Mouse (Mus musculus) liver, embryonic 11.5 days (tissue): ENCODE results near the gene Dennd2c. TPM values are rescaled to one million over a fixed set of nuclear protein-coding genes. Genes with fewer than 3 reads are reported as not detected.
A peak's percentile ranks its signal among the peaks of the same experiment; 100 is the strongest.
"Not testable (repeated sequence)": the region's sequence is repeated elsewhere in the genome, so short reads cannot be mapped to it uniquely, and the experiment has no call there.

ENCODE experiments used
- ATAC-seq: fragments of 200-750 bp; cut with Nextera tagmentation; replicated peaks from 2 replicates; pipeline ENCODE4 v1.8.0; 2017; ENCODE audit warnings: moderate number of reproducible peaks, mild to moderate bottlenecking, moderate TSS enrichment, moderate library complexity; ENCODE audit not compliant: low FRiP score
- DNase-seq: peaks from one replicate; pipeline ENCODE4 v3.0.0-alpha.2; 2017; ENCODE audit warnings: low spot score
- H3K27ac ChIP-seq: fragments of 300-500 bp; sonication (generic); 2 replicates; pipeline ENCODE4 v1.5.1; 2014; ENCODE audit warnings: mild to moderate bottlenecking, low read depth, low read length, control low read depth
- H3K27me3 ChIP-seq: fragments of 300-500 bp; sonication (generic); replicated peaks from 2 replicates; pipeline ENCODE4 v1.6.1; 2014; ENCODE audit warnings: low read length, mixed read lengths; ENCODE audit not compliant: control insufficient read depth, insufficient read depth
- H3K36me3 ChIP-seq: fragments of 300-500 bp; sonication (generic); 2 replicates; pipeline ENCODE4 v1.6.1; 2014; ENCODE audit warnings: mild to moderate bottlenecking, low read length, moderate library complexity, mixed read lengths; ENCODE audit not compliant: control insufficient read depth, insufficient read depth
- H3K4me1 ChIP-seq: fragments of 300-500 bp; sonication (generic); replicated peaks from 2 replicates; pipeline ENCODE4 v1.6.1; 2014; ENCODE audit warnings: low read length, mixed read lengths; ENCODE audit not compliant: control insufficient read depth, insufficient read depth
- H3K4me2 ChIP-seq: fragments of 300-500 bp; sonication (generic); 2 replicates; pipeline ENCODE4 v1.6.1; 2014; ENCODE audit warnings: mild to moderate bottlenecking, control low read depth, moderate library complexity
- H3K4me3 ChIP-seq: fragments of 300-500 bp; sonication (generic); 2 replicates; pipeline ENCODE4 v1.5.1; 2014; ENCODE audit warnings: low read depth, low read length, control low read depth
- H3K9ac ChIP-seq: fragments of 300-500 bp; sonication (generic); 2 replicates; pipeline ENCODE4 v1.6.1; 2014; ENCODE audit warnings: low read depth, low read length, control low read depth
- H3K9me3 ChIP-seq: fragments of 300-500 bp; sonication (generic); 2 replicates; pipeline ENCODE4 v1.6.1; 2016; ENCODE audit warnings: low read length, inconsistent platforms, mixed read lengths; ENCODE audit not compliant: control insufficient read depth
- WGBS: fragments of 180-500 bp; shearing (Covaris S2); extraction: QIAGEN DNeasy Blood & Tissue Kit; methylation state at CpG from one replicate; pipeline ENCODE4 v1.1.7; 2014; 5-methylcytosine and 5-hydroxymethylcytosine counted together
- polyA plus RNA-seq: library from polyadenylated mRNA; unstranded; fragments of >200 nt; fragmentation: Nextera tagmentation; extraction: Ambion mirVana; gene quantifications from 2 replicates; pipeline ENCODE4 v1.2.1, GENCODE M21; 2014

Dennd2c gene
- polyA plus RNA-seq, 1 experiment from 2014 or later = 8.8 TPM

- ATAC-seq (no peak), DNase-seq (no peak)
- Histone ChIP-seq H3K27ac (no peak overlapping the region), H3K4me2 (no peak overlapping the region), H3K9ac (no peak overlapping the region), H3K27me3 (no peaks in the 10 kb centered on the region), H3K4me3 (no peak overlapping the region), H3K36me3 (no peaks in the 10 kb centered on the region), H3K4me1 (no peaks in the 10 kb centered on the region), H3K9me3 (peaks cover 6% of the 10 kb centered on the region)
- 92% methylated on average over 2 of the region's 2 CpGs for WGBS
These were observed 86.5 kb downstream of the Dennd2c start for GRCm38 (mm10) chr3:103188856-103189255.

GRCm38 (mm10) chr3:103192161-103192560 is 89.8 kb downstream of the Dennd2c start:
- WGBS = 92% methylated on average over 4 of the region's 4 CpGs
- H3K9ac ChIP-seq = no peak overlapping the region
- no peak for ATAC-seq
- peaks cover 8% of the 10 kb centered on the region for H3K4me1 ChIP-seq
- no peak overlapping the region for H3K27ac ChIP-seq
- no peaks in the 10 kb centered on the region for H3K27me3 ChIP-seq
- DNase-seq = no peak
- no peaks in the 10 kb centered on the region for H3K36me3 ChIP-seq
- peaks cover 9% of the 10 kb centered on the region for H3K9me3 ChIP-seq
- H3K4me3 ChIP-seq = no peak overlapping the region
- no peak overlapping the region for H3K4me2 ChIP-seq

- Histone ChIP-seq H3K4me3 (no peak overlapping the region), H3K9me3 (peaks cover 9% of the 10 kb centered on the region), H3K27me3 (no peaks in the 10 kb centered on the region), H3K4me2 (no peak overlapping the region), H3K4me1 (peaks cover 15% of the 10 kb centered on the region), H3K27ac (no peak overlapping the region), H3K36me3 (no peaks in the 10 kb centered on the region), H3K9ac (no peak overlapping the region)
- ATAC-seq = no peak
- DNase-seq = no peak
- 57% methylated on average over 1 of the region's 1 CpGs for WGBS
These were observed 90.8 kb downstream of the Dennd2c start for GRCm38 (mm10) chr3:103193186-103193585.

GRCm38 (mm10) chr3:103196320-103196823 is 94.0 kb downstream of the Dennd2c start:
- DNase-seq (no peak), ATAC-seq (peak; percentile 99)
- H3K36me3 ChIP-seq = no peaks in the 10 kb centered on the region
- H3K27ac ChIP-seq = peak overlapping the region; percentile 79
- 0 out of 2 replicates have a peak overlapping the region, but pooled peaks have one; percentile 35 for H3K9ac ChIP-seq
- no peaks in the 10 kb centered on the region for H3K27me3 ChIP-seq
- WGBS = 33% methylated on average over 7 of the region's 7 CpGs
- peaks cover 13% of the 10 kb centered on the region for H3K9me3 ChIP-seq
- peaks cover 15% of the 10 kb centered on the region for H3K4me1 ChIP-seq
- peak overlapping the region; percentile 46 for H3K4me2 ChIP-seq
- no peak overlapping the region for H3K4me3 ChIP-seq

DNA sequence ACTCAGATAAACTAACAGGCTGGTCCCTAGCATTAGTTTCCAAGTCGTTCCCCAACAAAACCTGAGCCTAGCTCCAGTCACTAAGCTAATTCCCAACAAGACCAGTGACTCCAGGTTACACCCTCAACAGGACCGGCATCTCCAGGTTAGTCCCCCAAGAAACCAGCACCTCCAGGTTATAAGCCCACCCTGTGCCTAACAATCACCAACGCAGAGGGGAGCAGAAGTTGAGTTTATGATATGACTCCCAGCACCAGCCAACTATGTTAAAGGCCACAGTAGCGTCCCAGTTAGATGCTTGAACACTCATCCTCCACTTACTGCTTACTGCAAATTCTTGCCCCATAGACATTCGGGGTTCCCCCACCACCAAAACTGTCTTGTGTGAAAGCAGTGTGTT is 97.0 kb downstream of the Dennd2c start:
- no peak for DNase-seq
- H3K36me3 ChIP-seq = no peaks in the 10 kb centered on the region
- no peaks in the 10 kb centered on the region for H3K27me3 ChIP-seq
- H3K4me2 ChIP-seq = no peak overlapping the region
- ATAC-seq = no peak
- peaks cover 15% of the 10 kb centered on the region for H3K4me1 ChIP-seq
- WGBS = 87% methylated on average over 5 of the region's 5 CpGs
- H3K4me3 ChIP-seq = no peak overlapping the region
- H3K9ac ChIP-seq = no peak overlapping the region
- H3K27ac ChIP-seq = no peak overlapping the region
- peaks cover 4% of the 10 kb centered on the region for H3K9me3 ChIP-seq

DNA sequence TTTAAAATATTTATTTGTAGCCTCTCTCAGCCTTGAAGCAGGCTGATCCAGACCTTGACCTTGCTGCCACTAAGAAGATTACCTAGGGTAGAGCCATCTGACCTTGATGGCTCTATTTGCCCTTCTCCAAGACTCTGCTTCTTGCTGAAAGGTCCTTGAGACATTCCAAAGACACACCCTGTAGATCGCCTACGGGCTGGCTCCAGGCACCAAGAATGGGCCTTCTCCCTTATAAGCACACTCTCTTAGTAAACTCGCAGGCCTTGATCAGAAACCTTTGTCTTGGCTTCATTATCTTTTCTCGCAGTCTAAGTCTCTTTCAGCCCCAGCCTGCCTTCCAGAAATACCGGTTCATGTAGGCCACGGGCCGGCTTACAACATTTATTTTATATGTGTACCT is 98.7 kb downstream of the Dennd2c start:
- DNase-seq, H3K27me3 ChIP-seq, H3K4me2 ChIP-seq, H3K4me3 ChIP-seq, H3K36me3 ChIP-seq, H3K9me3 ChIP-seq, ATAC-seq, H3K27ac ChIP-seq, H3K9ac ChIP-seq: not testable (repeated sequence)
- 95% methylated on average over 7 of the region's 7 CpGs for WGBS
- peaks cover 13% of the 10 kb centered on the region for H3K4me1 ChIP-seq

DNA sequence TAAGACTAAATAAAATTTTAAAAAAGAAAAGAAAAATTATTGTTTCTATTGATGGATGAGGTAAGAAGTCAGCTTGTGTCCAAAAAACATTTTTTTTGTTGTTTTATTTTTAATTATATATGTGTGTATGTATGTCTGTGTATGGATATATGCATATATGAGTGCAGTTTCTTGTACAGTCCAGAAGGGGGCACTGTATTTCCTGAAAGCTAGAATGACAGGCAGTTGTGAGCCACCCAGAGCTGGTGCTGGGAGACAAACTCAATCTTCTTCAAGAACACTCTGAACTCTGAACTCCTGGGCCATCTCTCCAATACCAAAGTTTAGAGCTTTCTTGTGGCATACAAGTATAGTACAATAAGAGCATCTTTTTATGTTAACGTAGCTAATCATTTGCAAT is 101.2 kb downstream of the Dennd2c start:
- DNase-seq (no peak), ATAC-seq (no peak)
- Histone ChIP-seq H3K9ac (no peak overlapping the region), H3K4me1 (no peaks in the 10 kb centered on the region), H3K36me3 (no peaks in the 10 kb centered on the region), H3K9me3 (peaks cover 4% of the 10 kb centered on the region), H3K27ac (no peak overlapping the region), H3K4me3 (no peak overlapping the region), H3K4me2 (no peak overlapping the region), H3K27me3 (no peaks in the 10 kb centered on the region)
- WGBS = 90% methylated on average over 1 of the region's 1 CpGs

DNA sequence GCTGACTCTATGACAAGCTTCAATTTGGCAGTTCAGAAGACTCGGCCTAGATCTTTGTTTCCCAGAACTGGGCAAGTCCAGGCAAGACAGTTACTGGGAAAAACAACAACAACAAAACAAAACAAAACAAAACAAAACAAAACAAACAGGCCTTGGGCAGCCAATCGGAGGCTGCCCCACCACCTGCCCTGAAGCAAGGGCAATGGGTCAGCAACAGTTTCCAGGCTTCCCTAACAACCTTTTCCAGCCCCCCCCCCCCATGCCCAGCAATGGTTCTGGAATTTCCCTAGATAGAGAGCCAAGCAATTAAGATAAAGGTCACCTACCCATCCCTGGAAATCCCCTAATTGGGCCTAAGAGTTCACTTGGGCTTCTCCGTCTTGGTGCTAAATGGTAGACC is 102.0 kb downstream of the Dennd2c start:
- WGBS = 86% methylated on average over 3 of the region's 3 CpGs
- Histone ChIP-seq H3K27ac (no peak overlapping the region), H3K4me3 (no peak overlapping the region)

DNA sequence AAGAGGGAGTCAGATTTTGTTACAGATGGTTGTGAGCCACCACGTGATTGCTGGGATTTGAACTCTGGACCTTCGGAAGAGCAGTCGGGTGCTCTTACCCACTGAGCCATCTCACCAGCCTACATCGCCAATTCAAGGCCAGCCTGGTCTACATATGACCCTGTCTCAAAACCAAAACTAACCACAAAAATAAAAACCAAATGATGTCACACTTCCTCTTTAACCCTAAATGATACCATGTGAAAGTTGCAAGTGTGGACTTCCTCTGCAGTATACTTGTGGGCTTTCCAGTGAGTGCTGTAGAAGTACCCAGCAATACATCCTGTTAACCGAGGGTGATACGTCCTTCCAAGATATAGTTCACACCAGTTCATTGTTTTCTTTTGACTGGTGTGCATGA is 104.0 kb downstream of the Dennd2c start:
- H3K4me1 ChIP-seq = no peaks in the 10 kb centered on the region
- no peak overlapping the region for H3K4me3 ChIP-seq
- WGBS = 62% methylated on average over 6 of the region's 6 CpGs
- DNase-seq = no peak
- H3K9ac ChIP-seq = no peak overlapping the region
- H3K4me2 ChIP-seq = no peak overlapping the region
- no peaks in the 10 kb centered on the region for H3K36me3 ChIP-seq
- H3K9me3 ChIP-seq = no peaks in the 10 kb centered on the region
- ATAC-seq = no peak
- no peak overlapping the region for H3K27ac ChIP-seq
- no peaks in the 10 kb centered on the region for H3K27me3 ChIP-seq

More for the DNA sequence above, 102.0 kb downstream of the Dennd2c start:
- ATAC-seq (no peak), DNase-seq (no peak)
- no peak overlapping the region for H3K4me2 ChIP-seq
- no peak overlapping the region for H3K9ac ChIP-seq
- H3K4me1 ChIP-seq = no peaks in the 10 kb centered on the region
- peaks cover 4% of the 10 kb centered on the region for H3K9me3 ChIP-seq
- H3K36me3 ChIP-seq = no peaks in the 10 kb centered on the region
- H3K27me3 ChIP-seq = no peaks in the 10 kb centered on the region
